Mouse (Mus musculus) lung, postnatal 36 days (tissue): ENCODE measurements around the gene Zbtb7b.

ENCODE experiments used
- DNase-seq: peaks from one replicate; pipeline ENCODE4 v3.0.0; 2022; ENCODE audit warnings: mixed read lengths

The Zbtb7b gene

GRCm38 (mm10) chr3:89388901-89389740, 5.5 kb downstream of the Zbtb7b start:
- peak; percentile 67 for DNase-seq

GRCm38 (mm10) chr3:89388134-89388881, 6.3 kb downstream of the Zbtb7b start:
- no peak for DNase-seq

DNA sequence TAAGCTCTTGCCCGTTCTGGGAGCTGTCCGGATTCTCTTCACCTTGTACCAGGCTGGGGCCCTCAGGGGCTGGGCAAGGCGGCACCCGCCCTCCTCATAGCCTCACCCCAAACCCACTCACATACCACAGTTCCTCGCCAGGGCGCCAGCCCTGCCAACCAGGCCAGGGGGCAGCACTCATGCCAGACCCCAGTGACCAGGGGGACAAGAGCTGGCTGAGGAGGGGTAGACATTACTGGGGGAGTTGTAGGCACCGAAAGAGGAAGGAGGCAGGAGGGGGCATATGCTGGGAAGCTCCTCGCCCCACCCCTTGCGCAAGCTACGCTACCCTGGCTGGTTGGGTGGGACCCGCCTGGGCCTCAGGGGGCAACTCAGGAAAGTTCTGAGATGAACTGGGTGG, 6.9 kb downstream of the Zbtb7b start:
- DNase-seq = no peak

DNA sequence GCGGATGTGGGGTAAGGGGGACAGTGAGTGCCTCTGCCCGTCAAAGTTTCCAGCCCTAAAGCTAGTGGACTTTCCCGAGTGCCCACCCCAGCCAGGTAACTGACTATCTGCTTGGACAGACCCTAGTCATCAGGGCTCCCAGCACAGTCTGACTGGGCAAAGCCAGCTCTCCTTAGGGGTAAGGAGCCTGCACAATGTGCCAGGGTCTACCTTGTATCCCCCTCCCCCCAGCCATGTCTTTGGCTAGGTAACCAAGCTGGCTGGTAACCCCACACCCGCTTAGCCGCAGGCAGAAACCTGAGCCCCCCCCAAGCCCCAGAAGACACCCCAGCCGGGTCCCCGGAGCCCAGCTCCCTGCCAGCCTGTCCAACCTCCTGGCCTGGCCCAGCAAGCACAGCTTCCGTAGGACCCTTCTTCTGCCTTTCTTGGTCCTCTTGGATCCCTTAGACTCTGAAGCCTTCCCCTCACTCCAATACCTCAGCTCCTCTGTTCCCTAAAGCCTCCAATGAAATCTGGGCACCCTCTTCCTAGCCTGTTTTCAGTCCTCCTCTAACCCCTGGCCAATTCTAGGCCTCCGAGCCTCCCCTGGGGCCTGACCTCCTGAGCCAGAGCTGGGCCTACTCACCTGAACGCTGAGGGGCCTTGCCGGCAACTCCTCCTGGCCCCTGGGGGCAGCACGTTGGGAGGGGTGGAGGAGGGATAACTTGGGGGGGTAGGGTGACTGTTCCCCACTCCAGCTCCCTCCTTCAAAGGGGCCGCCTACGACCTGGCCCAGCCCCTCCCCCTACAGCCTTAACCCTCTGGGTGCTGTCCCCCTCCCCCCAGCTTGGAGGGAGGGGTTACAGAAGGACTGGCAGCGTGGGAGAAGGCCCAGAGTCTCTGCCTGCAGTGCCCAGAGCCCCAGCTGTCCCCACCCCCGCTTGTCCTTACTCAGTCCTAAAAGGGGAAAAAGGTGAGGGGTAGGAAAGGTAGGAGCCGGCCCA, 7.8 kb downstream of the Zbtb7b start:
- DNase-seq = no peak

DNA sequence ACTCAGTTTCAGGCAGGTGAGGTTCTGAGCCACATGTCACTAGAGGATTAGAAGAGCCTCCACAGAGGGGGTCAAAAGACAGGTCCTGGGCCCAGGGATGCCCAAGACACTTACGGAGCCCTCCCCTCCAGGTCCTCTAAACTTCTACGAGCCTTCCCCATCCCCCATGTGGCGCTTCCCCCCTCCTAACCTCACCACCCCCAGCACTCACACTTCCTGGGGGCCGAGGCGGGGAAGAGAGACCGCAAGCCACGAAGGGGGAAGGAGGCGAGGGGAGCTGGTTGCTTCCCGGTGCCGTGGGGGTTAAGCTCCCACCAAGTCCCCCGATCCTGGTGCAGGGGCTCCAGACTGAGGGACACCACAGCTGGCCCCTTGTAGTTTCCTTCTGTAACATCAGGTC, 9.1 kb downstream of the Zbtb7b start:
- no peak for DNase-seq

DNA sequence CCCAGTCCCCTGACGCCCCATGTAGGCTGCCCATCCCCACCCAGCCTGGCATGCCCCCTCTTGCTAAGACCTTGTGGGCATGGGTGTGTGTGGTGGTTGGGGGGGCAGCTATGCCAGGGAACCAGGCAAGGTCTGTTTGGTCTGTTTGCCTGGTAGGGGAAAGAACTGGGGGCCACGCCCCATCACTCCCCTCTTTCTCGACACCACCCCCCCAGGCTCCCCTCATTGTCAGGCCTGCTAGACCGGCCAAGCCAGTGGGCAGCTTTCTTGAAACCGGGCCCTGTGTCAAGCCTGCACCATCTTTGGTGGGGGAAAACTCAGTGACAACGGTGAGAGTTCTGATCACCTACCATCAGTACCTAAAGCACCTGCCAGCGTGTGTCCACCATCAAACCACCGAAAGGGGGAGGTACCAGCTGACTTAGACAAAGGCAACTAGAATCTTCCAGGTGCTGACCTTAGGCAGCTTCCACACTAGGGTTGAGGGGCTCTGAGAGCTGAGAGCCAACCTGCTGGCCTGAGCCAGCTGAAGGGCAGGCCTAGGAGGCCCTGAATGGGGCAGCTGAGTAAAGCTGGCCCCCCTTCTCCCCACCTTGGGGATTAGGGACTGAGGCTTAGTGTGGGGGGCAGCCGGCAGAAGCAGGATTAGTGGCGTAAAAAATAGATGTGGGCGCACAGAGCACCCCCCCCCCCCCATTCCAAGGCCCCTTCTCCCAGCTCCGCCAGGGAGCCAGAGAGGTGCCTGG, 10.1 kb downstream of the Zbtb7b start:
- no peak for DNase-seq

GRCm38 (mm10) chr3:89383651-89384255, 10.8 kb downstream of the Zbtb7b start:
- DNase-seq = peak; percentile 51

GRCm38 (mm10) chr3:89382950-89383349, 11.6 kb downstream of the Zbtb7b start:
- DNase-seq = no peak

GRCm38 (mm10) chr3:89382033-89382882, 12.3 kb downstream of the Zbtb7b start:
- DNase-seq = no peak

DNA sequence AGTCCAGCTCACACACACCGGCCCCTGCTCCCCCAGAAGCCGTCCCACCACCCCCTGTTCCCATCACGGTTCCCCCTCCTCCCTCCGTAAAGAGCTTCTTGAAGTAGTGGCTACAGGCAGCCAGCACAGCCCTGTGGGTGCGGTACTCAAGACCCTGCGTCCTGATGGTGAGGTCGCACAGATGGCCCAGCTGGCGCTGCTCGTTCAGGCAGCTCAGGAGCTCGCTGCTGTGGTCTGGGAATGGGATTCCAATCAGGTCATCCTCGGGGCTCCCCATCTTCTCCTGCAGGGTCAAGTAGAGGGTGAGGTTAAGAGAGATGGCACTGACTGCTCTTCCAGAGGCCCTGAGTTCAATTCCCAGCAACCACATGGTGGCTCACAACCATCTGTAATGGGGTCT, 13.3 kb downstream of the Zbtb7b start:
- DNase-seq = no peak

GRCm38 (mm10) chr3:89380711-89381110, 13.9 kb downstream of the Zbtb7b start:
- DNase-seq = no peak

- DNase-seq = no peak
Measured at GRCm38 (mm10) chr3:89380291-89380690, 14.3 kb downstream of the Zbtb7b start.

DNA sequence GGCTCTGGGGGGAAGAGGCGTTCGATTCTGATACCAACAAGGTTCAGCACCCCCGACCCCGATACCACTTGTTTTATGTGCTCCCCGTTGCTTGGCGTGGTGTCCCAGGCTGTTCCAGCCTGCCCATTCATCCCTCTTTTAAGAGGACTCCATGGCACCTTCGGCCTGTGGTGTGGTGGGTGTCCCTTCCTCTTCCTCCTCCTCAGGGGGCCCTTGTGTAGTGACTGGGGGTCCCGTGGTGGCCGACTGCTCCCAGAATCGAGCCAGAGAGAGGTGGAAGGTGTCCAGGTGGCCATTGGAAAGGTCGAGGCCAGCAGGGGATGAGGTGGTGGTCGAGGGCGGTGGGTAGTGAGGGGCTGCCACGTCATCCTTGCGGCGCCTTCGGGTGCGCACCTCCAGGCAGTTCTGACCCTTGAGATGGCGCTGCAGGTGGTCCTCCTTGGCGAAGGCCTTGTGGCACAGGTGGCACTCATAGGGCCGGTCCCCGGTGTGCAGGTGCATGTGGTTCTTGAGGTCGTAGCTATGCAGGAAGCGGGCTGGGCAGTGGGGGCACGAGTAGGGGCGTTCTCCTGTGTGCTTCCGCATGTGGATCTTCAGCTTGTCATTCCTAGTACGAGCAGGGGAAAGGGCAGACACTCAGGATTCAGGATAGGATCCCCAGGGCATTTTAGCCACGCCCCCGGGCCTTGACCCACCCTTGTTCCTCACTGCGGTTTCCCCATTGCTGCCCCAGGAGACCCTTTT, 15.0 kb downstream of the Zbtb7b start:
- no peak for DNase-seq

- peak; percentile 63 for DNase-seq
Measured at GRCm38 (mm10) chr3:89378394-89379067, 16.0 kb downstream of the Zbtb7b start.

- DNase-seq = no peak
Measured at GRCm38 (mm10) chr3:89377831-89378230, 16.7 kb downstream of the Zbtb7b start.

- DNase-seq = no peak
Measured at GRCm38 (mm10) chr3:89373581-89374231, 20.9 kb downstream of the Zbtb7b start.

DNA sequence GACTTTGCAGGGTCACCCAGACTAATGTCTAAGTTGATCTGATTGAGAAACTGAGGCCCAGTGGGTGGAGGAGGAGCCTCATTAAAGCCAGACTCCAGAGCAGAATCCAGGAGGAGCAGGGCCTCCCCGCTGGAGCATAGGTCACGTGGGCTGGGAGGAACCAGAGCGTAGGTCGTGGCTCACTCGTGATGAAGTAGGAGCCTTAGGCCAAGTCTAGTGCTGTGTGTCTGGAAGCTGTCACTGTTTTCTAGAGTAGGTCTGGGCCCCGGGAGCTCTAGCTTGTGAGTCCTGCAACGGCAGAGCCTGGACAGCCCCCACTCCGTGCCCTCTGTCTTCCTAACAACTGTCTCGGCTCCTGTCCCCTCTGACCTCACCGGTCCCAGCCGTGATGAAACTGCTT, 27.2 kb downstream of the Zbtb7b start:
- no peak for DNase-seq

GRCm38 (mm10) chr3:89365486-89366414, 28.8 kb downstream of the Zbtb7b start:
- no peak for DNase-seq
